In genomic region chr9:27646956-27647355, GRCm38 (mm10) we compare ENCODE assay signal across 21 mouse cellular contexts.
DNase-seq lines count a peak whose midpoint lies in the region; ATAC-seq and TF ChIP-seq lines count a peak whose summit lies in the region.
"Had no signal": no experiment of that assay in that cellular context is flagged by ENCODE, and none has a peak within 500 bp of the region (broad histone marks: within the 10 kb centered on the region; RNA-seq: fewer than 3 reads in every experiment).

No protein-coding gene starts in this region.

- no peaks in the 10 kb centered on the region for H3K36me3 ChIP-seq in lung, postnatal 0 days (ENCODE audit: insufficient read depth, low read length)
- H3K36me3 ChIP-seq in MEL (ENCODE audit: control insufficient read depth in 1 of 2, insufficient read depth in 2 of 2, low read length in 2 of 2), result peaks cover 0 to 22% of the 10 kb centered on the region in 2 experiments; a peak in 2 of 4 replicates
- H3K36me3 ChIP-seq: forebrain, embryonic 10.5 days; G1E; hindbrain, embryonic 12.5 days; hindbrain, embryonic 15.5 days had no signal

- no peak for TF ChIP-seq RAD21 in MEL (IDR thresholded peaks at IDR 0.05; ENCODE audit: low read depth, low read length)

- no peak overlapping the region for H3K9ac ChIP-seq in lung, postnatal 0 days (replicated peaks; ENCODE audit: low read depth)
- no peak overlapping the region for H3K9ac ChIP-seq in MEL (ENCODE audit: control insufficient read depth, low read depth, low read length, poor library complexity, severe bottlenecking)
- H3K9ac ChIP-seq: forebrain, embryonic 13.5 days; hindbrain, embryonic 12.5 days; hindbrain, embryonic 15.5 days had no signal

- DNase-seq in lung, postnatal 0 days (ENCODE audit: low spot score), result peak; percentile 48
- DNase-seq in lung, adult 18-20 months, result no peak
- DNase-seq in 3T3-L1 (ENCODE audit: low read depth, low spot score), result peak; percentile 27
- DNase-seq in MEL (ENCODE audit: low read depth, low spot score), result peak; percentile 30
- DNase-seq: adrenal gland, adult 8-10 months; adrenal gland, postnatal 36 days; cerebellum, adult 18-20 months; cerebellum, adult 9-10 months; cerebellum, postnatal 14 days; gastrocnemius, postnatal 10 days; heart, adult 11 months had no signal

- no peak for TF ChIP-seq POLR2A in MEL (IDR thresholded peaks at IDR 0.05; ENCODE audit: control insufficient read depth in 1 of 2, insufficient read depth in 1 of 2, low read depth in 1 of 2, low read length in 2 of 2, poor library complexity in 1 of 2)

- ATAC-seq in lung, postnatal 0 days, result peak; percentile 73
- no peak for ATAC-seq in CD4-positive, CD25-positive, alpha-beta regulatory T cell, adult 4 months
- ATAC-seq in activated CD4-positive, CD25-positive, alpha-beta regulatory T cell, adult 4 months, result no peak
- ATAC-seq: forebrain, embryonic 13.5 days; forebrain, embryonic 16.5 days had no signal

- TF ChIP-seq EP300 in lung, postnatal 0 days (IDR thresholded peaks at IDR 0.05), result peak; percentile 86
- TF ChIP-seq EP300 in MEL (IDR thresholded peaks at IDR 0.05; ENCODE audit: low read depth in 1 of 2, low read length in 2 of 2), result peak; percentile 26 to 47; a peak in 1 of 4 replicates

- H3K27ac ChIP-seq in lung, postnatal 0 days (ENCODE audit: low read length), result no peak overlapping the region
- no peak overlapping the region for H3K27ac ChIP-seq in MEL (ENCODE audit: control insufficient read depth, low read depth, low read length)
- H3K27ac ChIP-seq: forebrain, embryonic 10.5 days; forebrain, embryonic 13.5 days; hindbrain, embryonic 12.5 days; hindbrain, embryonic 15.5 days had no signal

- no peak overlapping the region for H3K4me3 ChIP-seq in lung, postnatal 0 days (ENCODE audit: low read depth, low read length)
- no peak overlapping the region for H3K4me3 ChIP-seq in MEL (ENCODE audit: control insufficient read depth in 1 of 2, insufficient read depth in 1 of 2, low read depth in 2 of 2, low read length in 2 of 2)
- H3K4me3 ChIP-seq: forebrain, embryonic 10.5 days; forebrain, embryonic 13.5 days; hindbrain, embryonic 12.5 days; hindbrain, embryonic 15.5 days had no signal

- H3K79me2 ChIP-seq in MEL (ENCODE audit: control insufficient read depth, insufficient read depth, low read length, poor library complexity), result no peaks in the 10 kb centered on the region

- H3K4me1 ChIP-seq in lung, postnatal 0 days (ENCODE audit: insufficient read depth, low read depth, low read length), result no peaks in the 10 kb centered on the region
- peaks cover 21 to 35% of the 10 kb centered on the region in 2 experiments for H3K4me1 ChIP-seq in MEL (ENCODE audit: control insufficient read depth in 1 of 2, insufficient read depth in 2 of 2, low read length in 2 of 2)
- H3K4me1 ChIP-seq: hindbrain, embryonic 12.5 days; hindbrain, embryonic 15.5 days had no signal

- H3K4me2 ChIP-seq in lung, postnatal 0 days (replicated peaks; ENCODE audit: low read depth, low read length), result no peak overlapping the region
- H3K4me2 ChIP-seq: forebrain, embryonic 13.5 days; heart, embryonic 11.5 days; hindbrain, embryonic 12.5 days; hindbrain, embryonic 15.5 days had no signal

- H3K9me3 ChIP-seq in lung, postnatal 0 days (ENCODE audit: low read length), result no peaks in the 10 kb centered on the region
- H3K9me3 ChIP-seq in MEL (replicated peaks; ENCODE audit: insufficient read depth, low read length), result no peaks in the 10 kb centered on the region
- H3K9me3 ChIP-seq: forebrain, embryonic 10.5 days; forebrain, embryonic 13.5 days; G1E; hindbrain, embryonic 12.5 days; hindbrain, embryonic 15.5 days had no signal

- TF ChIP-seq CTCF in lung, postnatal 0 days (IDR thresholded peaks at IDR 0.05), result no peak
- no peak for TF ChIP-seq CTCF in MEL (IDR thresholded peaks at IDR 0.05 in 2 of 3, conservative IDR thresholded peaks at IDR 0.05 in 1 of 3; ENCODE audit: control insufficient read depth in 1 of 3, insufficient read depth in 1 of 3, low read depth in 2 of 3, low read length in 3 of 3, poor library complexity in 1 of 3, severe bottlenecking in 1 of 3)

- 34% methylated on average over 10 of the region's 10 CpGs for WGBS in lung, postnatal 0 days

- H3K27me3 ChIP-seq in lung, postnatal 0 days (replicated peaks; ENCODE audit: insufficient read depth, low read length), result no peaks in the 10 kb centered on the region
- H3K27me3 ChIP-seq in MEL (ENCODE audit: control insufficient read depth in 1 of 2, insufficient read depth in 2 of 2, low read length in 2 of 2), result no peaks in the 10 kb centered on the region
- H3K27me3 ChIP-seq: CH12.LX; forebrain, embryonic 13.5 days; hindbrain, embryonic 12.5 days; hindbrain, embryonic 15.5 days had no signal

TF ChIP-seq in MEL, 35 proteins besides CTCF, POLR2A, EP300 and RAD21:
- TF ChIP-seq TCF12 (IDR thresholded peaks at IDR 0.05; ENCODE audit: low read depth, low read length) (no peak), GATA1 (IDR thresholded peaks at IDR 0.05; ENCODE audit: low read depth, low read length) (peak; percentile 42; the same call in 1 of the 2 replicates)

Comparison
In these comparisons a context has a peak if more than half of its experiments do, and no peak if none do; other contexts are left out.
1. DNase-seq: peak in lung, postnatal 0 days (single experiment), 3T3-L1 (single experiment) and MEL (single experiment); none in lung, adult 18-20 months (0 of 2).